Mouse (Mus musculus) lung, postnatal 0 days (tissue): ENCODE results near the gene Mad1l1.
A peak's percentile ranks its signal among the peaks of the same experiment; 100 is the strongest.

Experiments used
- CTCF ChIP-seq: IDR thresholded peaks from 2 replicates; pipeline ENCODE4 v1.5.1; 2016; ENCODE audit warnings: antibody characterized with exemption, mild to moderate bottlenecking
- EP300 ChIP-seq: IDR thresholded peaks from 2 replicates; pipeline ENCODE4 v1.6.1; 2016; ENCODE audit warnings: antibody characterized with exemption, mild to moderate bottlenecking, control low read depth

- TF ChIP-seq CTCF: peak; percentile 55
- no peak for TF ChIP-seq EP300
Observed at GRCm38 (mm10) chr5:140355934-140356333, 34.6 kb upstream of the Mad1l1 start.
